Mouse (Mus musculus): ENCODE results near the gene Prm1.
A peak's percentile ranks its signal among the peaks of the same experiment; 100 is the strongest.
"Not testable (repeated sequence)": the region's sequence is repeated elsewhere in the genome, so short reads cannot be mapped to it uniquely, and the experiment has no call there.

The Prm1 gene

GRCm38 (mm10) chr16:10805789-10806527 lies at the start of gene Prm1:
Prm1 (minus strand) TSS chr16:10805839.
- no peak for DNase-seq (ENCODE audit: low read depth)

- not testable (repeated sequence) for DNase-seq (ENCODE audit: low read depth)
These were observed 46.6 kb upstream of the Prm1 start for GRCm38 (mm10) chr16:10852216-10852615.

GRCm38 (mm10) chr16:10850905-10851304 lies 45.3 kb upstream of the Prm1 start:
- peak; percentile 84 for DNase-seq (ENCODE audit: low read depth)

GRCm38 (mm10) chr16:10849965-10850861 lies 44.6 kb upstream of the Prm1 start:
- DNase-seq (ENCODE audit: low read depth), result peak; percentile 92

- DNase-seq (ENCODE audit: low read depth), result peak; percentile 88
These were observed 40.9 kb upstream of the Prm1 start for GRCm38 (mm10) chr16:10846503-10846902.

GRCm38 (mm10) chr16:10845952-10846351 lies 40.3 kb upstream of the Prm1 start:
- DNase-seq (ENCODE audit: low read depth), result no peak

GRCm38 (mm10) chr16:10844319-10844670 lies 38.7 kb upstream of the Prm1 start:
- DNase-seq (ENCODE audit: low read depth), result no peak

- DNase-seq (ENCODE audit: low read depth), result no peak
These were observed 38.1 kb upstream of the Prm1 start for GRCm38 (mm10) chr16:10843486-10844318.

GRCm38 (mm10) chr16:10842282-10842855 lies 36.7 kb upstream of the Prm1 start:
- DNase-seq (ENCODE audit: low read depth), result no peak

- no peak for DNase-seq (ENCODE audit: low read depth)
These were observed 34.4 kb upstream of the Prm1 start for GRCm38 (mm10) chr16:10840018-10840417.

- no peak for DNase-seq (ENCODE audit: low read depth)
These were observed 33.0 kb upstream of the Prm1 start for GRCm38 (mm10) chr16:10838487-10839245.

- DNase-seq (ENCODE audit: low read depth), result no peak
These were observed 32.3 kb upstream of the Prm1 start for GRCm38 (mm10) chr16:10837903-10838302.

GRCm38 (mm10) chr16:10837250-10837649 lies 31.6 kb upstream of the Prm1 start:
- no peak for DNase-seq (ENCODE audit: low read depth)

- no peak for DNase-seq (ENCODE audit: low read depth)
These were observed 30.7 kb upstream of the Prm1 start for GRCm38 (mm10) chr16:10836388-10836787.

GRCm38 (mm10) chr16:10834911-10835587 lies 29.4 kb upstream of the Prm1 start, which contains the start of gene Rmi2:
Rmi2 (plus strand) TSS chr16:10835059.
- no peak for DNase-seq (ENCODE audit: low read depth)

GRCm38 (mm10) chr16:10834542-10834910 lies 28.9 kb upstream of the Prm1 start:
- DNase-seq (ENCODE audit: low read depth), result no peak

- DNase-seq (ENCODE audit: low read depth), result no peak
These were observed 22.8 kb upstream of the Prm1 start for GRCm38 (mm10) chr16:10828461-10828805.

- no peak for DNase-seq (ENCODE audit: low read depth)
These were observed 22.3 kb upstream of the Prm1 start for GRCm38 (mm10) chr16:10827766-10828460.

GRCm38 (mm10) chr16:10827269-10827668 lies 21.6 kb upstream of the Prm1 start:
- no peak for DNase-seq (ENCODE audit: low read depth)

GRCm38 (mm10) chr16:10825840-10826239 lies 20.2 kb upstream of the Prm1 start:
- no peak for DNase-seq (ENCODE audit: low read depth)
